Mouse (Mus musculus) central nervous system, embryonic 18 days (tissue): ENCODE data around the gene Ets1. TPM values are rescaled to one million over a fixed set of nuclear protein-coding genes. Genes with fewer than 3 reads are reported as not detected.

ENCODE experiments used
- polyA plus RNA-seq: library from polyadenylated mRNA; depleted of rRNA; stranded (reverse); fragments of >200 nt; gene quantifications from 2 replicates; pipeline ENCODE4 v1.2.3, GENCODE M21; 2012; rRNA removed

Gene Ets1
- 10.2 and 10.9 TPM in 2 replicates for polyA plus RNA-seq

GRCm38 (mm10) chr9:32635627-32636385 is at the start of gene Ets1:
Gene Ets1 (plus strand): TSS chr9:32636221.

Other genes starting within 250 kb of the Ets1 start
- 2.6 and 2.9 TPM in 2 replicates for gene Fli1, start 93.4 kb upstream of the Ets1 start, polyA plus RNA-seq